Comparison of ENCODE assay signal across 11 mouse cellular contexts in the genomic region with DNA sequence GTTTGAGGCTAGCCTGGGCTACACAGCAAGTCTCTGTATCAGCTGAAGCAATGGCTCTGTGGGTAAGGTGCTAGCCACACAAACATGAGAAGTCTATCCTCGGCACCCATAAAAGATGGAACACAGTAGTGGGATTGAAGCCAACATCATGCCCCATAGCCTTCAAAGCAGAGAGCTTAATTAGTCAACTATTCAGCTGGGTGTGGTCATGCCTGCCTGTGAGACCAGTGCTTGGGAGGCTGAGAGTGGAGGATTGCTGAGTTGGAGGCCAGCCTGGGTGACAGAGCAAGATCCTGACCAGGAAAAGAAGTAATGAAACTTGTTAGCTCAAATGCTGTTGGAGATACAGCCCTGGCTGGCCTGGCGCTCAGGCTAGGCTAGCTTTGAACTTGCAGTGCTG. TPM values are rescaled to one million over a fixed set of nuclear protein-coding genes. Genes with fewer than 3 reads are reported as not detected.
A peak's percentile ranks its signal among the peaks of the same experiment; 100 is the strongest.
DNase-seq lines count a peak whose midpoint lies in the region; ATAC-seq lines count a peak whose summit lies in the region.
"Had no signal": no experiment of that assay in that cellular context is flagged by ENCODE, and none has a peak within 500 bp of the region (broad histone marks: within the 10 kb centered on the region; RNA-seq: fewer than 3 reads in every experiment).

No protein-coding gene starts in this region.

- H3K27me3 ChIP-seq in heart, embryonic 12.5 days (replicated peaks): no peaks in the 10 kb centered on the region
- H3K27me3 ChIP-seq in kidney, embryonic 15.5 days: no peaks in the 10 kb centered on the region
- no peaks in the 10 kb centered on the region for H3K27me3 ChIP-seq in liver, embryonic 15.5 days
- H3K27me3 ChIP-seq: Patski had no signal

- 0 out of 2 replicates have a peak overlapping the region, but pooled peaks have one; percentile 83 for H3K9ac ChIP-seq in heart, embryonic 12.5 days
- H3K9ac ChIP-seq in kidney, embryonic 15.5 days: no peak overlapping the region
- H3K9ac ChIP-seq in liver, embryonic 15.5 days: peak overlapping the region; percentile 77; the same call in 1 of the 2 replicates

- H3K4me1 ChIP-seq in heart, embryonic 12.5 days (replicated peaks): peaks cover 14% of the 10 kb centered on the region
- H3K4me1 ChIP-seq in kidney, embryonic 15.5 days: peaks cover 15% of the 10 kb centered on the region
- peaks cover 69% of the 10 kb centered on the region for H3K4me1 ChIP-seq in liver, embryonic 15.5 days (replicated peaks)

- H3K4me3 ChIP-seq in heart, embryonic 12.5 days: no peak overlapping the region
- no peak overlapping the region for H3K4me3 ChIP-seq in kidney, embryonic 15.5 days (replicated peaks)
- peak overlapping the region; percentile 72 for H3K4me3 ChIP-seq in liver, embryonic 15.5 days (replicated peaks)

- H3K27ac ChIP-seq in heart, embryonic 12.5 days (ENCODE audit: poor library complexity, severe bottlenecking): no peak overlapping the region
- no peak overlapping the region for H3K27ac ChIP-seq in kidney, embryonic 15.5 days
- peak overlapping the region; percentile 88 for H3K27ac ChIP-seq in liver, embryonic 15.5 days (replicated peaks)

- WGBS in heart, embryonic 12.5 days: 91% methylated on average over 2 of the region's 2 CpGs
- 90% methylated on average over 2 of the region's 2 CpGs for WGBS in kidney, embryonic 15.5 days
- WGBS in liver, embryonic 15.5 days (ENCODE audit: insufficient replicate concordance): 86% methylated on average over 2 of the region's 2 CpGs

- H3K4me2 ChIP-seq in heart, embryonic 12.5 days: no peak overlapping the region
- peak overlapping the region; percentile 76; the same call in 1 of the 2 replicates for H3K4me2 ChIP-seq in kidney, embryonic 15.5 days
- H3K4me2 ChIP-seq in liver, embryonic 15.5 days: peak overlapping the region; percentile 84

- no peak for DNase-seq in heart, adult 11 months
- DNase-seq in ZHBTc4 (ENCODE audit: low read depth, low spot score): peak; percentile 61
- DNase-seq in testis, postnatal 14 days (ENCODE audit: low spot score): no peak
- no peak for DNase-seq in layer of hippocampus, adult 9-10 months (ENCODE audit: low spot score)
- DNase-seq in urinary bladder, postnatal 4 days (ENCODE audit: low spot score in 2 of 2): no peak
- DNase-seq: adrenal gland, adult 8-10 months; spleen, adult 18-20 months had no signal

- H3K36me3 ChIP-seq in heart, embryonic 12.5 days: no peaks in the 10 kb centered on the region
- no peaks in the 10 kb centered on the region for H3K36me3 ChIP-seq in kidney, embryonic 15.5 days
- H3K36me3 ChIP-seq in liver, embryonic 15.5 days (replicated peaks): peaks cover 16% of the 10 kb centered on the region

- no peak for ATAC-seq in heart, embryonic 12.5 days (ENCODE audit: insufficient number of reproducible peaks, low FRiP score)
- no peak for ATAC-seq in kidney, embryonic 15.5 days (replicated peaks; ENCODE audit: low FRiP score)
- peak; percentile 9; the same call in 1 of the 2 replicates for ATAC-seq in liver, embryonic 15.5 days (ENCODE audit: insufficient read depth)
- ATAC-seq: Patski had no signal

- no peaks in the 10 kb centered on the region for H3K9me3 ChIP-seq in heart, embryonic 12.5 days (replicated peaks)
- no peaks in the 10 kb centered on the region for H3K9me3 ChIP-seq in kidney, embryonic 15.5 days (replicated peaks)
- no peaks in the 10 kb centered on the region for H3K9me3 ChIP-seq in liver, embryonic 15.5 days (replicated peaks)

RNA-seq across cellular contexts. Expression of a gene that starts 1.7 kb away (rescaled TPM):
- 20.2 and 21.3 TPM in 2 replicates for polyA plus RNA-seq in heart, embryonic 12.5 days (2016; fragmentation: Nextera tagmentation; extraction: Ambion mirVana)
- 40.1 and 45.0 TPM in 2 replicates for polyA plus RNA-seq in kidney, embryonic 15.5 days (2015; fragmentation: Nextera tagmentation; extraction: Ambion mirVana)
- 73.4 and 88.1 TPM in 2 replicates for polyA plus RNA-seq in liver, embryonic 15.5 days (2015; fragmentation: Nextera tagmentation; extraction: Ambion mirVana)

RNA-seq across cellular contexts. Expression of a gene that starts 20.1 kb away (rescaled TPM):
- 22.1 and 24.4 TPM in 2 replicates for polyA plus RNA-seq in heart, embryonic 12.5 days (2016; fragmentation: Nextera tagmentation; extraction: Ambion mirVana)
- polyA plus RNA-seq in kidney, embryonic 15.5 days (2015; fragmentation: Nextera tagmentation; extraction: Ambion mirVana): 0.93 and 1.7 TPM in 2 replicates
- 1.6 and 1.7 TPM in 2 replicates for polyA plus RNA-seq in liver, embryonic 15.5 days (2015; fragmentation: Nextera tagmentation; extraction: Ambion mirVana)
